ENCODE assay signal across 18 mouse cellular contexts in the genomic region with DNA sequence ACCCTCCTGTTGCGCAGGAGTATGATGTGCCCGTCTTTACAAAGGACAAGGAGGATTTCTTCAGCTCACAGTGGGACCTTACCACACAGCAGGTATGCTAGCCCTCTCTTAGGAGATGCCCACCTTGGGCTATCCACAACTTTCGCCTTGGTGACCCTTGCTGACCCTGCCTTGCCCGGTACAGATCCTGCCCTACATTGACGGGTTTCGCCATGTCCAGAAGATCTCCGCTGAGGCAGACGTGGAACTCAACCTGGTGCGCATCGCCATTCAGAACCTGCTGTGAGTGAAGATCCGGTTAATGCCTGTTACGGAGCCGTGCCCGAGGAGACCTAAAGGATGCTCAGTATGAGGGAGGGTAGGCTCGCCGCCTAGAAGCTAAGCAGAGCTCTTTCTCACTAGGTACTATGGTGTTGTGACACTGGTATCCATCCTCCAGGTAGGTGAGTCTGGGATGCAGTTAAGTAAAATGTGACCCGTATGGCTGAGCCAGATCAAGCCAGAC. TPM values are rescaled to one million over a fixed set of nuclear protein-coding genes. Genes with fewer than 3 reads are reported as not detected.
DNase-seq lines count a peak whose midpoint lies in the region.
"Had no signal": no experiment of that assay in that cellular context is flagged by ENCODE, and none has a peak within 500 bp of the region (broad histone marks: within the 10 kb centered on the region; RNA-seq: fewer than 3 reads in every experiment).

No protein-coding gene starts in this region.

- no peak overlapping the region for H3K4me3 ChIP-seq in heart, embryonic 10.5 days
- H3K4me3 ChIP-seq: embryonic facial prominence, embryonic 13.5 days; embryonic facial prominence, embryonic 15.5 days; erythroblast, embryonic 14.5 days; forebrain, embryonic 12.5 days had no signal

- H3K27ac ChIP-seq in heart, embryonic 10.5 days, result no peak overlapping the region
- H3K27ac ChIP-seq: embryonic facial prominence, embryonic 13.5 days; embryonic facial prominence, embryonic 15.5 days; forebrain, embryonic 10.5 days; forebrain, embryonic 12.5 days had no signal

- peaks cover 33% of the 10 kb centered on the region for H3K36me3 ChIP-seq in heart, embryonic 10.5 days

- H3K4me1 ChIP-seq in heart, embryonic 10.5 days, result peaks cover 49% of the 10 kb centered on the region

- peaks cover 20% of the 10 kb centered on the region for H3K27me3 ChIP-seq in heart, embryonic 10.5 days (ENCODE audit: insufficient read depth, poor library complexity, severe bottlenecking)
- H3K27me3 ChIP-seq: embryonic facial prominence, embryonic 13.5 days; embryonic facial prominence, embryonic 15.5 days had no signal

- DNase-seq in cerebellum, adult 9-10 months, result peak; percentile 59
- DNase-seq in cerebellum, postnatal 14 days, result no peak
- DNase-seq in heart, adult 11 months, result peak; percentile 92
- DNase-seq in heart, embryonic 10.5 days (ENCODE audit: low spot score), result no peak
- peak; percentile 32 for DNase-seq in kidney, adult 9 months
- no peak for DNase-seq in kidney, postnatal 4 days
- DNase-seq: adrenal gland, adult 2 months; adrenal gland, postnatal 10 days; adrenal gland, postnatal 25 days; cerebellum, adult 11 months; cerebellum, adult 18-20 months; cerebellum, postnatal 36 days; embryo, embryonic 11 days had no signal

- WGBS in heart, embryonic 10.5 days, result 92% methylated on average over 17 of the region's 17 CpGs

- H3K9me3 ChIP-seq in heart, embryonic 10.5 days, result no peaks in the 10 kb centered on the region
- H3K9me3 ChIP-seq: embryonic facial prominence, embryonic 13.5 days; embryonic facial prominence, embryonic 15.5 days; forebrain, embryonic 10.5 days; forebrain, embryonic 12.5 days had no signal

RNA-seq across cellular contexts. Expression of gene Nprl2, which starts 2.2 kb away (rescaled TPM):
- polyA plus RNA-seq in heart, embryonic 10.5 days (2016; fragmentation: Nextera tagmentation; extraction: Ambion mirVana), result 28.3 and 33.1 TPM in 2 replicates

RNA-seq across cellular contexts. Expression of gene Cyb561d2, which starts 2.3 kb away (rescaled TPM):
- polyA plus RNA-seq in heart, embryonic 10.5 days (2016; fragmentation: Nextera tagmentation; extraction: Ambion mirVana), result 24.1 and 24.5 TPM in 2 replicates

RNA-seq across cellular contexts. Expression of gene Zmynd10, which starts 2.9 kb away (rescaled TPM):
- polyA plus RNA-seq in heart, embryonic 10.5 days (2016; fragmentation: Nextera tagmentation; extraction: Ambion mirVana), result 0.17 TPM in 1 of 2 replicates, not detected in the other
- polyA plus RNA-seq: erythroblast, embryonic 14.5 days had no signal

RNA-seq across cellular contexts. Expression of gene Rassf1, which starts 7.1 kb away (rescaled TPM):
- polyA plus RNA-seq in heart, embryonic 10.5 days (2016; fragmentation: Nextera tagmentation; extraction: Ambion mirVana), result 50.5 and 51.7 TPM in 2 replicates

RNA-seq across cellular contexts. Expression of gene Tmem115, which starts 10.5 kb away (rescaled TPM):
- 42.7 and 46.8 TPM in 2 replicates for polyA plus RNA-seq in heart, embryonic 10.5 days (2016; fragmentation: Nextera tagmentation; extraction: Ambion mirVana)

Comparison
In these comparisons a context has a peak if more than half of its experiments do, and no peak if none do; other contexts are left out.
1. DNase-seq: peak in cerebellum, adult 9-10 months (single experiment), heart, adult 11 months (single experiment) and kidney, adult 9 months (single experiment); none in cerebellum, postnatal 14 days (0 of 2), heart, embryonic 10.5 days (single experiment) and kidney, postnatal 4 days (0 of 2).